Mouse (Mus musculus) forebrain, postnatal 0 days (tissue): ENCODE measurements around the gene Nos2. TPM values are rescaled to one million over a fixed set of nuclear protein-coding genes. Genes with fewer than 3 reads are reported as not detected.
A peak's percentile ranks its signal among the peaks of the same experiment; 100 is the strongest.

ENCODE experiments used
- ATAC-seq: fragments of 200-750 bp; cut with Nextera tagmentation; 2 replicates; pipeline ENCODE4 v1.8.0; 2017; ENCODE audit warnings: mild to moderate bottlenecking, moderate library complexity
- DNase-seq: peaks from one replicate; pipeline ENCODE4 v3.0.0-alpha.2; 2015
- H3K27ac ChIP-seq: fragments of 300-500 bp; sonication (generic); 2 replicates; pipeline ENCODE4 v1.5.1; 2014; ENCODE audit warnings: low read depth, mild to moderate bottlenecking, antibody characterized with exemption, low read length, moderate library complexity, mixed read lengths
- H3K27me3 ChIP-seq: fragments of 300-500 bp; sonication (generic); 2 replicates; pipeline ENCODE4 v1.6.1; 2014; ENCODE audit warnings: mild to moderate bottlenecking, low read length, mixed read lengths; ENCODE audit not compliant: insufficient read depth
- H3K36me3 ChIP-seq: fragments of 300-500 bp; sonication (generic); 2 replicates; pipeline ENCODE4 v1.6.1; 2014; ENCODE audit warnings: mild to moderate bottlenecking, moderate library complexity; ENCODE audit not compliant: insufficient read depth
- H3K4me1 ChIP-seq: fragments of 300-500 bp; sonication (generic); 2 replicates; pipeline ENCODE4 v1.6.1; 2014; ENCODE audit warnings: antibody characterized with exemption; ENCODE audit not compliant: insufficient read depth
- H3K4me2 ChIP-seq: fragments of 300-500 bp; sonication (generic); 2 replicates; pipeline ENCODE4 v1.6.1; 2014; ENCODE audit warnings: low read depth, mild to moderate bottlenecking, moderate library complexity
- H3K4me3 ChIP-seq: fragments of 300-500 bp; sonication (generic); 2 replicates; pipeline ENCODE4 v1.5.1; 2014; ENCODE audit warnings: low read depth, low read length, mixed read lengths
- H3K9ac ChIP-seq: fragments of 300-500 bp; sonication (generic); 2 replicates; pipeline ENCODE4 v1.6.1; 2014; ENCODE audit warnings: mild to moderate bottlenecking
- H3K9me3 ChIP-seq: fragments of 300-500 bp; sonication (generic); 2 replicates; pipeline ENCODE4 v1.6.1; 2016; ENCODE audit warnings: low read length
- CTCF ChIP-seq: sonication (generic); IDR thresholded peaks from 2 replicates; pipeline ENCODE4 v1.5.1; 2016; ENCODE audit warnings: antibody characterized with exemption, control low read depth, low read depth
- WGBS: fragments of 180-500 bp; shearing (Covaris S2); extraction: QIAGEN DNeasy Blood & Tissue Kit; methylation state at CpG from one replicate; pipeline ENCODE4 v1.1.7; 2014; 5-methylcytosine and 5-hydroxymethylcytosine counted together
- polyA plus RNA-seq: library from polyadenylated mRNA; unstranded; fragments of >200 nt; fragmentation: Nextera tagmentation; extraction: Ambion mirVana; gene quantifications from 2 replicates; pipeline ENCODE4 v1.2.1, GENCODE M21; 2015
- total RNA-seq: library from RNA; depleted of rRNA; stranded (reverse); fragments of >200 nt; gene quantifications from 2 replicates; pipeline ENCODE4 v1.2.3, GENCODE M21; 2014

Nos2 gene
- total and polyA plus RNA-seq, 2 experiments from 2014 or later: 0.24 to 0.51 TPM

- 69% methylated on average over 7 of the region's 7 CpGs for WGBS
- Histone ChIP-seq H3K4me3 (no peak overlapping the region), H3K27ac (no peak overlapping the region), H3K9ac (no peak overlapping the region), H3K36me3 (no peaks in the 10 kb centered on the region), H3K9me3 (no peaks in the 10 kb centered on the region), H3K4me1 (no peaks in the 10 kb centered on the region), H3K4me2 (no peak overlapping the region), H3K27me3 (no peaks in the 10 kb centered on the region)
- TF ChIP-seq CTCF: peak; percentile 68
- DNase-seq (peak; percentile 3), ATAC-seq (no peak)
Observed at GRCm38 (mm10) chr11:78896357-78897123, 24.0 kb upstream of the Nos2 start.

- DNase-seq (no peak), ATAC-seq (no peak)
- Histone ChIP-seq H3K4me3 (no peak overlapping the region), H3K27me3 (no peaks in the 10 kb centered on the region), H3K9me3 (no peaks in the 10 kb centered on the region), H3K4me1 (no peaks in the 10 kb centered on the region), H3K4me2 (no peak overlapping the region), H3K9ac (no peak overlapping the region), H3K36me3 (no peaks in the 10 kb centered on the region), H3K27ac (no peak overlapping the region)
- no peak for TF ChIP-seq CTCF
- 71% methylated on average over 6 of the region's 6 CpGs for WGBS
Observed at GRCm38 (mm10) chr11:78915473-78915872, 5.1 kb upstream of the Nos2 start.

GRCm38 (mm10) chr11:78916410-78916809, 4.2 kb upstream of the Nos2 start:
- DNase-seq: no peak

GRCm38 (mm10) chr11:78919745-78920144, 842 bp upstream of the Nos2 start:
- Histone ChIP-seq H3K36me3 (no peaks in the 10 kb centered on the region), H3K4me3 (no peak overlapping the region), H3K27me3 (peaks cover 13% of the 10 kb centered on the region), H3K9me3 (no peaks in the 10 kb centered on the region), H3K27ac (no peak overlapping the region), H3K9ac (no peak overlapping the region), H3K4me2 (no peak overlapping the region), H3K4me1 (no peaks in the 10 kb centered on the region)
- TF ChIP-seq CTCF: no peak
- ATAC-seq (no peak), DNase-seq (no peak)
- 71% methylated on average over 4 of the region's 4 CpGs for WGBS

More at GRCm38 (mm10) chr11:78916410-78916809, 4.2 kb upstream of the Nos2 start:
- Histone ChIP-seq H3K27ac (no peak overlapping the region), H3K9me3 (no peaks in the 10 kb centered on the region), H3K36me3 (no peaks in the 10 kb centered on the region), H3K9ac (no peak overlapping the region), H3K4me2 (no peak overlapping the region), H3K27me3 (no peaks in the 10 kb centered on the region), H3K4me3 (no peak overlapping the region), H3K4me1 (no peaks in the 10 kb centered on the region)
- ATAC-seq: no peak
- 82% methylated on average over 1 of the region's 1 CpGs for WGBS
- TF ChIP-seq CTCF: no peak

- 0 out of 2 replicates have a peak, but pooled peaks cover 4% of the 10 kb centered on the region for H3K9me3 ChIP-seq
- H3K27ac ChIP-seq: no peak overlapping the region
- DNase-seq (peak; percentile 41), ATAC-seq (no peak)
- WGBS: 39% methylated on average over 8 of the region's 8 CpGs
- H3K27me3 ChIP-seq: peaks cover 21% of the 10 kb centered on the region
- TF ChIP-seq CTCF: peak; percentile 83
- H3K4me2 ChIP-seq: no peak overlapping the region
- no peaks in the 10 kb centered on the region for H3K4me1 ChIP-seq
- H3K36me3 ChIP-seq: no peaks in the 10 kb centered on the region
- H3K4me3 ChIP-seq: no peak overlapping the region
- H3K9ac ChIP-seq: no peak overlapping the region
Observed at GRCm38 (mm10) chr11:78922678-78923407, 2.3 kb downstream of the Nos2 start.

- no peaks in the 10 kb centered on the region for H3K36me3 ChIP-seq
- 0 out of 2 replicates have a peak, but pooled peaks cover 4% of the 10 kb centered on the region for H3K9me3 ChIP-seq
- H3K4me2 ChIP-seq: no peak overlapping the region
- H3K27me3 ChIP-seq: peaks cover 21% of the 10 kb centered on the region
- H3K4me1 ChIP-seq: no peaks in the 10 kb centered on the region
- no peak for TF ChIP-seq CTCF
- WGBS: 13% methylated on average over 9 of the region's 9 CpGs
- DNase-seq (no peak), ATAC-seq (no peak)
- no peak overlapping the region for H3K27ac ChIP-seq
- no peak overlapping the region for H3K4me3 ChIP-seq
- no peak overlapping the region for H3K9ac ChIP-seq
Observed at GRCm38 (mm10) chr11:78924111-78924510, 3.5 kb downstream of the Nos2 start.

- ATAC-seq (no peak), DNase-seq (peak; percentile 35)
- 0 out of 2 replicates have a peak, but pooled peaks cover 4% of the 10 kb centered on the region for H3K9me3 ChIP-seq
- H3K4me1 ChIP-seq: no peaks in the 10 kb centered on the region
- H3K36me3 ChIP-seq: no peaks in the 10 kb centered on the region
- H3K27ac ChIP-seq: no peak overlapping the region
- H3K4me3 ChIP-seq: peak overlapping the region; percentile 30
- TF ChIP-seq CTCF: no peak
- peak overlapping the region; percentile 49 for H3K4me2 ChIP-seq
- WGBS: under 1% methylated on average over 37 of the region's 37 CpGs
- peaks cover 21% of the 10 kb centered on the region for H3K27me3 ChIP-seq
- 0 out of 2 replicates have a peak overlapping the region, but pooled peaks have one; percentile 31 for H3K9ac ChIP-seq
Observed at GRCm38 (mm10) chr11:78924916-78925315, 4.3 kb downstream of the Nos2 start.
